Mouse (Mus musculus) neural tube, embryonic 10.5 days (tissue): ENCODE measurements at regions not wholly inside any gene's neighbourhood (a gene's known extent, or its start where the extent isn't known, plus 50 kb on each side); places are given as distances from the start of the nearest gene placed in this dataset.

Source experiments
- DNase-seq: peaks from one replicate; pipeline ENCODE4 v3.0.0-alpha.2; 2017; ENCODE audit warnings: low spot score; ENCODE audit errors: extremely low spot score

- no peak for DNase-seq
Observed at GRCm38 (mm10) chr19:30289721-30290120, 57.0 kb downstream of the Mbl2 start.

- no peak for DNase-seq
Observed at GRCm38 (mm10) chr19:30295263-30295704, 62.5 kb downstream of the Mbl2 start.

GRCm38 (mm10) chr19:30296024-30296423, 63.3 kb downstream of the Mbl2 start:
- no peak for DNase-seq

- DNase-seq = no peak
Observed at GRCm38 (mm10) chr19:30299536-30299935, 66.8 kb downstream of the Mbl2 start.

GRCm38 (mm10) chr19:30302281-30302680, 69.5 kb downstream of the Mbl2 start:
- no peak for DNase-seq

GRCm38 (mm10) chr19:30306379-30306778, 73.6 kb downstream of the Mbl2 start:
- no peak for DNase-seq

- no peak for DNase-seq
Observed at GRCm38 (mm10) chr19:30306919-30307318, 74.2 kb downstream of the Mbl2 start.

GRCm38 (mm10) chr19:30317314-30317713, 84.6 kb downstream of the Mbl2 start:
- DNase-seq = no peak

- no peak for DNase-seq
Observed at GRCm38 (mm10) chr19:30327693-30328092, 95.0 kb downstream of the Mbl2 start.

GRCm38 (mm10) chr19:30328886-30329285, 96.1 kb downstream of the Mbl2 start:
- no peak for DNase-seq

GRCm38 (mm10) chr19:30330792-30331191, 98.0 kb downstream of the Mbl2 start:
- no peak for DNase-seq

GRCm38 (mm10) chr19:30331850-30332249, 99.1 kb downstream of the Mbl2 start:
- no peak for DNase-seq

GRCm38 (mm10) chr19:30344401-30344800, 111.7 kb downstream of the Mbl2 start:
- DNase-seq = no peak

GRCm38 (mm10) chr19:30348924-30349323, 116.2 kb downstream of the Mbl2 start:
- DNase-seq = no peak

- DNase-seq = no peak
Observed at GRCm38 (mm10) chr19:30354981-30355380, 122.2 kb downstream of the Mbl2 start.

GRCm38 (mm10) chr19:30358961-30359360, 126.2 kb downstream of the Mbl2 start:
- no peak for DNase-seq

- DNase-seq = no peak
Observed at GRCm38 (mm10) chr19:30371901-30372300, 139.2 kb downstream of the Mbl2 start.

- DNase-seq = no peak
Observed at GRCm38 (mm10) chr19:30379767-30380166, 147.0 kb downstream of the Mbl2 start.

GRCm38 (mm10) chr19:30380515-30381206, 147.9 kb downstream of the Mbl2 start:
- no peak for DNase-seq

- no peak for DNase-seq
Observed at GRCm38 (mm10) chr19:30393791-30394190, 155.7 kb downstream of the Dkk1 start.

- DNase-seq = no peak
Observed at GRCm38 (mm10) chr19:30406943-30407342, 142.5 kb downstream of the Dkk1 start.

GRCm38 (mm10) chr19:30419556-30420280, 129.7 kb downstream of the Dkk1 start:
- DNase-seq = peak; percentile 51

GRCm38 (mm10) chr19:30425627-30426026, 123.8 kb downstream of the Dkk1 start:
- DNase-seq = no peak
